12 mouse cellular contexts compared by ENCODE assay signal in the genomic region with DNA sequence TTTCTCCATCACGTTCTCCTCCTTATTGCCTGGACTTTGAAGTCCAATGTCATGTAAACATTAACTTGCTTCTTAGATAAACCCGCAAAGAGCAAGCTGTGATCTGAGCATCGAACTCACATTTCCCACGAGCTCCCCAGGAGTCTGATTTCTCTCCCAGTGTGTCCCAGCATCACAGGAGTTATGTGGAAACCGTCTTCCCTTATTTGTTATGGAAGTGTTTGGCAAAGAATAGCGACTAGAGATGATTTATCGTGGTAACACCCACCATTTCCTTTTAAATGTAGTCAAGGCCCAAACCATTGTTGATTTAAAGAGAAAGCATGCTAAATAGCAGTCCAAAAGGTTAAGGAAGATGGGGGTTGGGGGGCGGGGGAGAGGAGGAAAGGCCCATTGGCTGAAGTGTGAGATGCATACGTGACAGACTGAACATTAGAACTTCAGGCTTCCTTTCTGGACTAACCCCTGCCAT. TPM values are rescaled to one million over a fixed set of nuclear protein-coding genes. Genes with fewer than 3 reads are reported as not detected.
A peak's percentile ranks its signal among the peaks of the same experiment; 100 is the strongest.
DNase-seq lines count a peak whose midpoint lies in the region; ATAC-seq and TF ChIP-seq lines count a peak whose summit lies in the region.
"Had no signal": no experiment of that assay in that cellular context is flagged by ENCODE, and none has a peak within 500 bp of the region (broad histone marks: within the 10 kb centered on the region; RNA-seq: fewer than 3 reads in every experiment).

No protein-coding gene starts in this region.

- no peaks in the 10 kb centered on the region for H3K36me3 ChIP-seq in stomach, embryonic 16.5 days (ENCODE audit: control insufficient read depth, insufficient read depth, low read length)
- H3K36me3 ChIP-seq in stomach, postnatal 0 days (ENCODE audit: control insufficient read depth, insufficient read depth, low read length) = no peaks in the 10 kb centered on the region
- no peaks in the 10 kb centered on the region for H3K36me3 ChIP-seq in kidney, embryonic 15.5 days
- H3K36me3 ChIP-seq in forebrain, postnatal 0 days (ENCODE audit: insufficient read depth) = no peaks in the 10 kb centered on the region
- H3K36me3 ChIP-seq: limb, embryonic 15.5 days had no signal

- H3K27ac ChIP-seq in stomach, embryonic 16.5 days (ENCODE audit: low read length) = 0 out of 2 replicates have a peak overlapping the region, but pooled peaks have one; percentile 2
- H3K27ac ChIP-seq in stomach, postnatal 0 days (replicated peaks) = no peak overlapping the region
- peak overlapping the region; percentile 82 for H3K27ac ChIP-seq in kidney, embryonic 15.5 days
- H3K27ac ChIP-seq in forebrain, postnatal 0 days (ENCODE audit: low read depth, low read length) = no peak overlapping the region
- H3K27ac ChIP-seq: heart, adult 2 months; limb, embryonic 15.5 days had no signal

- no peak overlapping the region for H3K9ac ChIP-seq in stomach, embryonic 16.5 days (ENCODE audit: low read length)
- H3K9ac ChIP-seq in stomach, postnatal 0 days (ENCODE audit: low read length) = no peak overlapping the region
- H3K9ac ChIP-seq in kidney, embryonic 15.5 days = no peak overlapping the region
- no peak overlapping the region for H3K9ac ChIP-seq in forebrain, postnatal 0 days
- H3K9ac ChIP-seq: limb, embryonic 15.5 days had no signal

- no peak for TF ChIP-seq EP300 in stomach, postnatal 0 days (optimal IDR thresholded peaks at IDR 0.05)

- H3K4me2 ChIP-seq in stomach, embryonic 16.5 days (ENCODE audit: low read depth, low read length) = no peak overlapping the region
- no peak overlapping the region for H3K4me2 ChIP-seq in stomach, postnatal 0 days (replicated peaks; ENCODE audit: low read depth)
- H3K4me2 ChIP-seq in kidney, embryonic 15.5 days = peak overlapping the region; percentile 19
- H3K4me2 ChIP-seq in forebrain, postnatal 0 days (ENCODE audit: low read depth) = no peak overlapping the region
- H3K4me2 ChIP-seq: limb, embryonic 15.5 days had no signal

- no peaks in the 10 kb centered on the region for H3K9me3 ChIP-seq in stomach, embryonic 16.5 days (replicated peaks; ENCODE audit: control insufficient read depth, low read length)
- H3K9me3 ChIP-seq in stomach, postnatal 0 days (ENCODE audit: control insufficient read depth, low read length) = no peaks in the 10 kb centered on the region
- H3K9me3 ChIP-seq in kidney, embryonic 15.5 days (replicated peaks) = no peaks in the 10 kb centered on the region
- no peaks in the 10 kb centered on the region for H3K9me3 ChIP-seq in forebrain, postnatal 0 days (ENCODE audit: low read length)
- H3K9me3 ChIP-seq: limb, embryonic 15.5 days had no signal

- ATAC-seq in stomach, embryonic 16.5 days (ENCODE audit: insufficient read depth, low FRiP score) = no peak
- no peak; the same call in 1 of the 2 replicates for ATAC-seq in stomach, postnatal 0 days (ENCODE audit: low FRiP score, low TSS enrichment)
- peak; percentile 63; the same call in 1 of the 2 replicates for ATAC-seq in kidney, embryonic 15.5 days (replicated peaks; ENCODE audit: low FRiP score)
- ATAC-seq in forebrain, postnatal 0 days = no peak

- no peak for DNase-seq in stomach, postnatal 0 days (ENCODE audit: low spot score)
- peak; percentile 45 for DNase-seq in induced T-regulatory cell, adult 2 months (ENCODE audit: low read depth)
- DNase-seq in yolk sac, embryonic 10.5 days (ENCODE audit: low spot score) = peak; percentile 57
- no peak for DNase-seq in natural killer cell, adult 2 months (ENCODE audit: low spot score in 2 of 2)
- DNase-seq in forebrain, postnatal 0 days = no peak
- no peak for DNase-seq in right cerebral cortex, postnatal 14 days
- DNase-seq: cerebellum, adult 2 months; heart, adult 2 months had no signal

- TF ChIP-seq CTCF in stomach, postnatal 0 days (IDR thresholded peaks at IDR 0.05; ENCODE audit: low read depth) = no peak
- no peak for TF ChIP-seq CTCF in forebrain, postnatal 0 days (IDR thresholded peaks at IDR 0.05; ENCODE audit: low read depth)

- H3K4me1 ChIP-seq in stomach, embryonic 16.5 days (ENCODE audit: control insufficient read depth, insufficient read depth, low read length) = peaks cover 5% of the 10 kb centered on the region
- no peaks in the 10 kb centered on the region for H3K4me1 ChIP-seq in stomach, postnatal 0 days (replicated peaks; ENCODE audit: control insufficient read depth, insufficient read depth)
- H3K4me1 ChIP-seq in kidney, embryonic 15.5 days = peaks cover 41% of the 10 kb centered on the region
- no peaks in the 10 kb centered on the region for H3K4me1 ChIP-seq in forebrain, postnatal 0 days (ENCODE audit: insufficient read depth)
- H3K4me1 ChIP-seq: limb, embryonic 15.5 days had no signal

- WGBS in stomach, embryonic 16.5 days = 13% methylated on average over 9 of the region's 9 CpGs
- WGBS in stomach, postnatal 0 days = 13% methylated on average over 9 of the region's 9 CpGs
- WGBS in kidney, embryonic 15.5 days = 25% methylated on average over 9 of the region's 9 CpGs
- WGBS in forebrain, postnatal 0 days = 69% methylated on average over 9 of the region's 9 CpGs

- H3K4me3 ChIP-seq in stomach, embryonic 16.5 days (replicated peaks; ENCODE audit: low read length) = no peak overlapping the region
- no peak overlapping the region for H3K4me3 ChIP-seq in stomach, postnatal 0 days (ENCODE audit: low read depth, low read length)
- no peak overlapping the region for H3K4me3 ChIP-seq in kidney, embryonic 15.5 days (replicated peaks)
- no peak overlapping the region for H3K4me3 ChIP-seq in forebrain, postnatal 0 days (ENCODE audit: low read depth, low read length)
- H3K4me3 ChIP-seq: erythroblast, embryonic 14.5 days; heart, adult 2 months; limb, embryonic 15.5 days had no signal

- H3K27me3 ChIP-seq in stomach, embryonic 16.5 days (ENCODE audit: control insufficient read depth, insufficient read depth, low read length) = no peaks in the 10 kb centered on the region
- H3K27me3 ChIP-seq in stomach, postnatal 0 days (ENCODE audit: control insufficient read depth, insufficient read depth, low read length) = no peaks in the 10 kb centered on the region
- H3K27me3 ChIP-seq in kidney, embryonic 15.5 days = no peaks in the 10 kb centered on the region
- H3K27me3 ChIP-seq in forebrain, postnatal 0 days (ENCODE audit: insufficient read depth, low read length) = no peaks in the 10 kb centered on the region
- H3K27me3 ChIP-seq: limb, embryonic 15.5 days had no signal

RNA-seq across cellular contexts. Expression of gene Zbtb38, which starts 33.3 kb away (rescaled TPM):
- 19.4 and 21.2 TPM in 2 replicates for polyA plus RNA-seq in stomach, embryonic 16.5 days (2015; fragmentation: Nextera tagmentation; extraction: Ambion mirVana)
- 13.9 and 15.3 TPM in 2 replicates for polyA plus RNA-seq in stomach, postnatal 0 days (2015; fragmentation: Nextera tagmentation; extraction: Ambion mirVana)
- polyA plus RNA-seq in kidney, embryonic 15.5 days (2015; fragmentation: Nextera tagmentation; extraction: Ambion mirVana) = 20.6 TPM in 2 replicates
- 57.6 and 68.3 TPM in 2 replicates for total RNA-seq in forebrain, postnatal 0 days (2014; rRNA removed)
- polyA plus RNA-seq in forebrain, postnatal 0 days (2015; fragmentation: Nextera tagmentation; extraction: Ambion mirVana) = 31.8 and 44.2 TPM in 2 replicates

Comparison
In these comparisons a context has a peak if more than half of its experiments do, and no peak if none do; other contexts are left out.
1. H3K27ac ChIP-seq: peak in stomach, embryonic 16.5 days (single experiment) and kidney, embryonic 15.5 days (single experiment); none in stomach, postnatal 0 days (single experiment) and forebrain, postnatal 0 days (single experiment).
2. DNase-seq: peak in induced T-regulatory cell, adult 2 months (single experiment) and yolk sac, embryonic 10.5 days (single experiment); none in stomach, postnatal 0 days (single experiment), natural killer cell, adult 2 months (0 of 2), forebrain, postnatal 0 days (single experiment) and right cerebral cortex, postnatal 14 days (single experiment).